Mouse (Mus musculus) ES-E14 (cell line): ENCODE measurements around the gene Polr3g. TPM values are rescaled to one million over a fixed set of nuclear protein-coding genes. Genes with fewer than 3 reads are reported as not detected.
A peak's percentile ranks its signal among the peaks of the same experiment; 100 is the strongest.
"Not testable (repeated sequence)": the region's sequence is repeated elsewhere in the genome, so short reads cannot be mapped to it uniquely, and the experiment has no call there.

Experiments
- DNase-seq: peaks from one replicate; pipeline ENCODE4 v3.0.0-alpha.2; 2013; ENCODE audit warnings: low read depth, low spot score
- H3K27ac ChIP-seq: 2 replicates; pipeline ENCODE4 v1.5.1; 2012; ENCODE audit warnings: low read depth, mild to moderate bottlenecking, low read length, moderate library complexity, mixed read lengths; ENCODE audit not compliant: poor library complexity, insufficient read depth, severe bottlenecking
- H3K36me3 ChIP-seq: 2 replicates; pipeline ENCODE4 v1.6.1; 2012; ENCODE audit warnings: mild to moderate bottlenecking, low read length, moderate library complexity, mixed read lengths; ENCODE audit not compliant: control insufficient read depth, poor library complexity, insufficient read depth, severe bottlenecking
- H3K4me1 ChIP-seq, 2 experiments: fragments of 150-350 bp in 1 of 2; sonication (generic) in 1 of 2; 2 replicates each; pipeline ENCODE4 v1.6.1; 2012; ENCODE audit warnings: low read length in 2 of 2, mild to moderate bottlenecking in 1 of 2, mixed read lengths in 1 of 2; ENCODE audit not compliant: control insufficient read depth in 2 of 2, insufficient read depth in 2 of 2, poor library complexity in 1 of 2
- H3K4me3 ChIP-seq, 2 experiments: fragments of 150-350 bp in 1 of 2; sonication (generic) in 1 of 2; 2 replicates each; pipeline ENCODE4 v1.5.1; 2012; ENCODE audit warnings: low read length in 2 of 2, low read depth in 1 of 2, mild to moderate bottlenecking in 1 of 2, mixed read lengths in 1 of 2; ENCODE audit not compliant: insufficient read depth in 1 of 2, poor library complexity in 1 of 2, severe bottlenecking in 1 of 2
- H3K9ac ChIP-seq: 2 replicates; pipeline ENCODE4 v1.6.1; 2012; ENCODE audit warnings: low read depth, mild to moderate bottlenecking, low read length, mixed read lengths; ENCODE audit not compliant: poor library complexity, insufficient read depth, severe bottlenecking
- H3K9me3 ChIP-seq: fragments of 150-350 bp; sonication (generic); 2 replicates; pipeline ENCODE4 v1.6.1; 2012; ENCODE audit warnings: low read depth, mild to moderate bottlenecking, low read length; ENCODE audit not compliant: control insufficient read depth, insufficient read depth
- CHD2 ChIP-seq: IDR thresholded peaks from 2 replicates; pipeline ENCODE4 v1.6.1; 2014; ENCODE audit warnings: mild to moderate bottlenecking, low read depth, low read length, inconsistent platforms
- HCFC1 ChIP-seq: IDR thresholded peaks from 2 replicates; pipeline ENCODE4 v1.6.1; 2012; ENCODE audit warnings: low read length, inconsistent platforms, borderline replicate concordance; ENCODE audit not compliant: insufficient read depth
- MAFK ChIP-seq: IDR thresholded peaks from 2 replicates; pipeline ENCODE4 v1.6.1; 2014; ENCODE audit warnings: mild to moderate bottlenecking, low read depth, low read length, inconsistent platforms; ENCODE audit not compliant: insufficient read depth
- ZC3H11A ChIP-seq: IDR thresholded peaks from 2 replicates; pipeline ENCODE4 v1.6.1; 2012; ENCODE audit warnings: low read depth, mild to moderate bottlenecking, inconsistent platforms, low read length, borderline replicate concordance
- ZNF384 ChIP-seq: IDR thresholded peaks from 2 replicates; pipeline ENCODE4 v1.6.1; 2012; ENCODE audit warnings: low read depth, low read length, inconsistent platforms
- in situ Hi-C, 2 experiments: fragments of 600-800 bp; cut with MboI; formaldehyde crosslinking; loops; one replicate each; pipeline ENCODE4 v1.15.1; 2025; ENCODE audit warnings: low sequenced_read_pairs in 2 of 2, inconsistent platforms in 1 of 2; ENCODE audit not compliant: unreplicated experiment in 2 of 2
- total RNA-seq: library from RNA; depleted of rRNA; stranded (reverse); fragments of 300-350 nt; gene quantifications from 2 replicates; pipeline ENCODE4 v1.2.3, GENCODE M21; 2012; rRNA removed

Gene Polr3g
- total RNA-seq, 1 experiment = 45.2 TPM

DNA sequence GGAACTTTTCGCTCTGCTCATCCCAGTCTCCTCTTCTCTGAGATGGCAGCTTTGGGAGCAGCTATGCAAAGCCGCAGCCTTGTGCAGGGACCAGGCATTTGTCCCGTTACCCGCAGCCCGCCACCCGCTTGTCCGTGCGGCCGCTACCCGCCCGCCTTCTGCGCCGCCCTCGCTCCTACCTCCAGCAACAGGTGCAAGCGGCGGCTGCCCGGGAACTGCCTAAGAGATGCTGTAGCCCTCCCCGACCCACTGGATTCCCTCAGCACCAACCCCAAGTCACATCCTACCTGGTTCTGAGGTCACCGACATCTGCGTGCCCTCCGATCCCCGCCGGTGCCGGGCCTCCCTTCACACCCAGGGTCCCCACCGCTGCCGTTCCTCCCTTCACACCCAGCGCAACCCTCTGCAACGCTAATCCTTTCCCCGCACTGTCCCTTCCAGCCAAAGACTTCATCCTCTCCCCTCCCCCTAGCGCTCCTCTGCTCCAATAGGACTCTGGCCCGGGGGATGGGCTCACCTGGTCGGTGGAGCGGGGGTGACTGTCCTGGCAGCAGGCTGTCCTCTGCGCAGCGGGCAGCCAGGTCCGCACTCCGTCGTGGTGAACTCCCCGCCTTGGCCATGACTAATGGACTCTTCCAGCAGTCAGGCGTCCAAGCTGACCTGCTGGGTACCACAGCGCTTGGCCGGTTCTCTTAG lies 77.9 kb downstream of the Polr3g start, which contains the start of gene Adgrv1:
Gene Adgrv1 (minus strand): TSS at position 435 of the 696 bp plus-strand sequence.
- TF ChIP-seq HCFC1 (no peak), MAFK (no peak), ZC3H11A (no peak), CHD2 (no peak), ZNF384 (no peak)
- peaks cover 2 to 3% of the 10 kb centered on the region in 2 experiments; a peak in 1 of 4 replicates for H3K4me1 ChIP-seq
- in situ Hi-C loops = no loop called here

DNA sequence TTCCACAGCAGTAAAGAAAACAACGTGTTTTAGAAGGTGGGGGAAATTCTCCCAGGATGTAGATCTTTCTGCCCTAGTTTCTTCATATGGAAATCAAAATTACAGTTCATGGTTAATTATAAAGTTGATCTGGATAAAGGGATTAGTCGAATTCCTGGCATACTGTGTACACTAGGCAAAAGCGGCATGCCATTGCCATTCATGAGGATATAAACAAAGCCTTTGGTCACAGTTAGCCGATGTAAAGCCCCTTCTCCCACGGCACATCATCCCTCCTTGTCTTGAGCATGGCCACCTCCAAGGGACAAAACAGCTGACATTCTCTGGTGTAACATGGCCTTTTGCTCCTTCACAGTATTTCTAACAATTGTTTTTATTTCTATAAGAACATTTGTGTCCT lies 80.2 kb downstream of the Polr3g start:
- Histone ChIP-seq H3K27ac (no peak overlapping the region), H3K4me3 (no peak overlapping the region)
- in situ Hi-C loops = no loop called here

More for the DNA sequence above, 77.9 kb downstream of the Polr3g start, which contains the start of gene Adgrv1:
- peak within 1 kb of the TSS; percentile 66 to 74 for H3K4me3 ChIP-seq
- H3K36me3 ChIP-seq = no peaks in the 10 kb centered on the region; the same call in 1 of the 2 replicates
- H3K9ac ChIP-seq = peak within 1 kb of the TSS; percentile 70
- DNase-seq = peak; percentile 93
- no peak within 1 kb of the TSS for H3K27ac ChIP-seq
- no peaks in the 10 kb centered on the region for H3K9me3 ChIP-seq

DNA sequence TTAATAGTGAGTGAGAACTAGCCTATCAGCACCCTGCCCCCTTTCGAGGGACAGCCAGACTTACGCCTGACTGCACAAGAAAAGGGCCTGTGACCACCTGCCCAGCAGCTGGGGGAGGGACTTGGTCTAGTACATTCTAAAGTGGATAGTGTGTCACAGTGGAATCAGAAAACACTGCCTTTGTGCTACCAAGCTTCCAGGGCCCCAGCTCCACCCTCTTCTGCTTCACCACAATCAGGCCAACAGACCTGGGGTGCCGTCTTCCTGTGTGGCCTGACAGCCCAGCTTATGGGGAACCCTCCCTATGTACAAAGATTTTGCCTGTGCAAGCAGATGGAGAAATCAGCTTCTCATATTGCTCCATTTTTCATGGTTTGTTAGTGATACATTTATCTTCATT lies 81.4 kb downstream of the Polr3g start:
- in situ Hi-C loops = no loop called here
- Histone ChIP-seq H3K36me3 (no peaks in the 10 kb centered on the region), H3K9me3 (no peaks in the 10 kb centered on the region), H3K4me1 (peaks cover 2 to 3% of the 10 kb centered on the region in 2 experiments; a peak in 1 of 4 replicates), H3K4me3 (no peak overlapping the region), H3K9ac (no peak overlapping the region), H3K27ac (no peak overlapping the region)
- TF ChIP-seq ZNF384 (no peak), HCFC1 (no peak), MAFK (no peak)
- no peak for DNase-seq

More for the DNA sequence above, 80.2 kb downstream of the Polr3g start:
- peaks cover 2 to 3% of the 10 kb centered on the region in 2 experiments; a peak in 1 of 4 replicates for H3K4me1 ChIP-seq
- H3K9ac ChIP-seq = no peak overlapping the region
- H3K9me3 ChIP-seq = no peaks in the 10 kb centered on the region
- TF ChIP-seq CHD2 = no peak
- TF ChIP-seq ZC3H11A = no peak
- no peak for TF ChIP-seq HCFC1
- TF ChIP-seq ZNF384 = no peak
- no peak for TF ChIP-seq MAFK
- no peaks in the 10 kb centered on the region for H3K36me3 ChIP-seq
- no peak for DNase-seq

DNA sequence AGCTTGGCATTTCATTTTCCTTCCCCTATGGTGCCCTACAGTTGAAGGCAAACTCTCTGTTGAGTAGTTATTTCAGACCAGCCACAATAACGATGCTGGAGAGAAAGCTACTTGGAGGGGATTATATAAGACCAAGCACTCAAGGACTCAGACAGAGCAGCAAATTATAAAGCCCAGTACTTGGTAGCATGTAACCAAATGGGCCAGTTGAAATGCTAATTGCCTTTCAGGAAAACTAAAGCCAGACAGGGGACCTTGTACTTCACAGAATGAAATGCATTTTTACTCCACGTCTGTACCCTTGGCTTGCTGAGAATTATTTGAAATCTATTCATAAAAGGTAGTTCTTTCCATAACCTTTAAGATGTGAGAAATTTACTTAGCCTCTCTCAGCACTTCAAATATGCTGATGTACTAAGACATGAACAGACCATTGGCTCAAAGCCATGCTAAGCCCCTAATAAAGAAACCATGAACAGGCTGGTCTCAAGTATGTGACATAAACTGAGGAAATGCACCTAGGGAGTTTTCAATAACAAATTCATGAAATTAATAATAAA lies 82.1 kb downstream of the Polr3g start:
- H3K9ac ChIP-seq = no peak overlapping the region
- no peak for DNase-seq
- H3K27ac ChIP-seq = no peak overlapping the region
- H3K9me3 ChIP-seq = no peaks in the 10 kb centered on the region
- in situ Hi-C loops = no loop called here
- peaks cover 2 to 3% of the 10 kb centered on the region in 2 experiments; a peak in 1 of 4 replicates for H3K4me1 ChIP-seq
- no peak for TF ChIP-seq CHD2
- no peak for TF ChIP-seq HCFC1
- TF ChIP-seq MAFK = no peak
- no peak for TF ChIP-seq ZNF384
- TF ChIP-seq ZC3H11A = no peak
- H3K4me3 ChIP-seq = no peak overlapping the region
- no peaks in the 10 kb centered on the region for H3K36me3 ChIP-seq

DNA sequence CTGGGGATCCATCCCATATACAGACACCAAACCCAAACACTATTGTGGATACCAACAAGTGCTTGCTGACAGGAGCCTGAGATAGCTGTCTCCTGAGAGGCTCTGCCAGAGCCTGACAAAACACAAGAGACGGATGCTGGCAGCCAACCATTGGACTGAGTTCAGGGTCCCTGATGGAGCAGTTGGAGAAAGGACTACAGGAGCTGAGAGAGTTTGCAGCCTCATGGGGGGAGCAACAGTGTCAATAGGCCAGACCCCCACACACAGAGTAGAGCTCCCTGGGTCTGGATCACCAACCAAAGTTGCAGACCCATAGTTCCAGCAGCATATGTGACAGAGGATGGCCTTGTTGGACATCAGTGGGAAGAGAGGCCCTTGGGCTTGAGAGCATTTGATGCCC lies 83.0 kb downstream of the Polr3g start:
- H3K9ac ChIP-seq, H3K4me1 ChIP-seq, in situ Hi-C loops, H3K4me3 ChIP-seq, H3K27ac ChIP-seq, DNase-seq, H3K9me3 ChIP-seq, H3K36me3 ChIP-seq: not testable (repeated sequence)

Other genes starting within 250 kb of the Polr3g start
- gene Adgrv1, start 77.9 kb downstream of the Polr3g start, total RNA-seq = 22.0 TPM in 2 replicates
- 19.7 and 21.2 TPM in 2 replicates for gene Lysmd3, start 53.4 kb downstream of the Polr3g start, total RNA-seq
- gene Mblac2, start 328 bp upstream of the Polr3g start, total RNA-seq = 1.3 and 2.0 TPM in 2 replicates
- 44.5 and 78.0 TPM in 2 replicates for gene Cetn3, start 72.1 kb upstream of the Polr3g start, total RNA-seq